Mouse (Mus musculus): Measurements from ENCODE around the gene Pnma1. TPM values are rescaled to one million over a fixed set of nuclear protein-coding genes. Genes with fewer than 3 reads are reported as not detected.

Gene Pnma1
- polyA plus RNA-seq, 1 experiment from 2014 or later: 0.68 TPM

DNA sequence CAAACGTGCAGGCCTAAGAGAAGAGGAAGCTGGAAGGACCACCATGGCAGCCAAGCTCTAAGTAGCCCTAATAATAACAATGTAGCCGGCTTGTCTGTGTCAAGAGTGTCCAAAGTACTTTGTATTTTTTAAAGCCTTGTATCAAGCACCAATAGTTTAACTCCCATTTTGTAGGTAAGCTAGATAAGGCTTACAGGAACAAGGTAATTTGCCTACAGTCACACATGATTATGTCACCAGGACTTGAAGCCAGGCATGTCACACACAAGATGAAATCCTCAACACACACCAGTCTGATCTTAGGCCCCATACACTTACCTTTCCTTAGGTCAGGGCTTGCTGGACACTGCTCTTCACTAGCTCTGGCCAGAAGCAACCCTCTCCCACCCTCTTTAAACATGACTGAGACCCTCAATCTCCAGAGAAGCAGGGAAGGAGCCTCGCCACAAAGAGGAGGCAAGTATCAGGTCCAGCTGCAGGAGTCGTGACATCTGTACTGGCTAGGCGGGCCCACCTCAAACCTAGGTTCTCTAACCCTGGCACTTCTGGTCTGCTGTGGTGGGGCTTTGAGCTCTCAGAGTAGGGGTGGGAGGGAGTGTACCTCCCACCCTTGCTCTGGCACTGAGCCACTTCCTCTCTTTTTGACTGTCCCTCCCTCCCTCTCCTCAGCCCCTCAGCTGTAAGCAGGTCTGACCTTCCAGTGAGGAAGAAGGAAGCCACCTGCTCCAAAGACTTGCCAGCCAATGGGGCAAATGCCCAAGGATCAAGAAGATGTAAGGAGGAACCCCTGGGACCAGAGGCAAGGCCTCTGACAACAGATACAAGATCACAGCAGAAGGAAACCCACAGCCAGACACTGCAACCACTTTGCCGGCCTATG is 28.8 kb upstream of the Pnma1 start:
- Histone ChIP-seq H3K9ac (ENCODE audit: low read length) (peak overlapping the region; percentile 42; the same call in 1 of the 2 replicates), H3K36me3 (ENCODE audit: control insufficient read depth, insufficient read depth, low read length) (peaks cover 19% of the 10 kb centered on the region), H3K4me1 (ENCODE audit: control insufficient read depth in 2 of 2, insufficient read depth in 2 of 2, low read length in 2 of 2) (peaks cover 66 to 81% of the 10 kb centered on the region in 2 experiments), H3K9me3 (ENCODE audit: control insufficient read depth, low read length) (no peaks in the 10 kb centered on the region), H3K27ac (replicated peaks in 1 of 2; ENCODE audit: control insufficient read depth in 1 of 2, insufficient read depth in 1 of 2, low read depth in 2 of 2, low read length in 2 of 2) (peak overlapping the region; percentile 95), H3K4me2 (ENCODE audit: low read length) (peak overlapping the region; percentile 77), H3K27me3 (ENCODE audit: control insufficient read depth, insufficient read depth, low read length) (no peaks in the 10 kb centered on the region), H3K4me3 (ENCODE audit: control insufficient read depth in 1 of 2, insufficient read depth in 1 of 2, low read depth in 1 of 2, low read length in 2 of 2) (no peak overlapping the region)
- 44% methylated on average over 6 of the region's 6 CpGs for WGBS
- ATAC-seq (ENCODE audit: insufficient number of reproducible peaks, insufficient read depth, low FRiP score, low read depth): no peak

DNA sequence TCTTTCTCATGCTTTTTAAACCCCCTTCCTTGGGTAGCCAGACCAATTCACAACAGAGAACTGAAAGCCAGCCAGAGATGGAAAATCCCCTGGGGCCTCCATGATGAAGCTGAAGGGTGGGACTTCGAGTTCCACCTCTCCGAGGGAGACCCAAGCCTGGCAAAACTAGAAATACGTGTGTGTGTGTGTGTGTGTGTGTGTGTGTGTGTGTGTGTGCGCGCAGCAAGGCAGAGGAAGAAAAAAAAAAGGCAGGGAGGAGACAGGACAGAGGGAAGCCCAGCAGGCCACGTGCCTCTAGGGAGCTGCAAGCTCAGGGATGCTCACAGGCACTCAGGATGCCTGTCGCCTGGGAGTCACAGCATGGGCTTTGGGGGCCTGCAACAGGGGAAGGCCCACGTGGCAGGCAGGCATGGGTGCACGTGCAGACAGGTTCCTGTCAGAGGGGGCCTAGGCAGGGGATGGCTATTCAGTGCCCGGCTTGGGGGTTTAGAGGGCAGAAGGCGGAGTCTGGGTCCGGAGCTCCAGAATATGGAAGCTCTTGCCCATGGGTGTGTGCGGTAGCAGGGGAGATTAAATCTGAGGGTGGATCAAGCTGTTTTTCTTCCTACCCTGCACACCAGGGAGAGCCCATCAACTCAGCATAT is 28.0 kb upstream of the Pnma1 start:
- ATAC-seq (ENCODE audit: insufficient number of reproducible peaks, insufficient read depth, low FRiP score, low read depth): peak; percentile 44; the same call in 1 of the 2 replicates
- 11% methylated on average over 11 of the region's 13 CpGs for WGBS
- H3K4me1 ChIP-seq (ENCODE audit: control insufficient read depth in 2 of 2, insufficient read depth in 2 of 2, low read length in 2 of 2): peaks cover 58 to 72% of the 10 kb centered on the region in 2 experiments
- H3K36me3 ChIP-seq (ENCODE audit: control insufficient read depth, insufficient read depth, low read length): peaks cover 27% of the 10 kb centered on the region
- no peaks in the 10 kb centered on the region for H3K9me3 ChIP-seq (ENCODE audit: control insufficient read depth, low read length)
- peak overlapping the region; percentile 95 for H3K27ac ChIP-seq (replicated peaks in 1 of 2; ENCODE audit: control insufficient read depth in 1 of 2, insufficient read depth in 1 of 2, low read depth in 2 of 2, low read length in 2 of 2)
- no peaks in the 10 kb centered on the region for H3K27me3 ChIP-seq (ENCODE audit: control insufficient read depth, insufficient read depth, low read length)
- peak overlapping the region; percentile 77 for H3K4me2 ChIP-seq (ENCODE audit: low read length)
- peak overlapping the region; percentile 75 for H3K9ac ChIP-seq (ENCODE audit: low read length)
- peak overlapping the region; percentile 29 to 52 for H3K4me3 ChIP-seq (ENCODE audit: control insufficient read depth in 1 of 2, insufficient read depth in 1 of 2, low read depth in 1 of 2, low read length in 2 of 2)

DNA sequence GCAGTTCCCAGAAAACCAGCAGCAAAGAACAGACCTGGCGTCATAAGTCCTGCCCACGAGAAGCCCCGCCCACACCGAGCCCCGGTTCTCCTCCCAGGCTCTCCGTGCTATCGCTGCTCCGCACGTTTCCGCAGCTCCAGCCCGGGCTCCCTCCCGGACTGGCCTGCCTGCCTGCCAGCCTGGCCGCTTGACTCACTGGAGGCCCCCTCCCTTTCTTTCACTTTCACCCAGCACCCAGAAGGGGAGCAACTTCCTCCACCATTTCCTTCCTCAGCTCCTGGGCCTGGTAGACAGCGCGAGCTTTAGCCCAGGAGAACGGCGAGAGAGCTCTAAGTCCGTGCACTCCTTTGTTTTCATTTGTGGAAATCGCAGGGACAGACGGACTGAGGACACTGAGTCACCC is 27.4 kb upstream of the Pnma1 start:
- WGBS: 2% methylated on average over 20 of the region's 20 CpGs
- Histone ChIP-seq H3K9me3 (ENCODE audit: control insufficient read depth, low read length) (no peaks in the 10 kb centered on the region), H3K36me3 (ENCODE audit: control insufficient read depth, insufficient read depth, low read length) (peaks cover 31% of the 10 kb centered on the region), H3K4me1 (ENCODE audit: control insufficient read depth in 2 of 2, insufficient read depth in 2 of 2, low read length in 2 of 2) (peaks cover 52 to 66% of the 10 kb centered on the region in 2 experiments), H3K4me2 (ENCODE audit: low read length) (peak overlapping the region; percentile 77), H3K27ac (replicated peaks in 1 of 2; ENCODE audit: control insufficient read depth in 1 of 2, insufficient read depth in 1 of 2, low read depth in 2 of 2, low read length in 2 of 2) (peak overlapping the region; percentile 95), H3K9ac (ENCODE audit: low read length) (peak overlapping the region; percentile 75), H3K4me3 (ENCODE audit: control insufficient read depth in 1 of 2, insufficient read depth in 1 of 2, low read depth in 1 of 2, low read length in 2 of 2) (peak overlapping the region; percentile 29 to 52), H3K27me3 (ENCODE audit: control insufficient read depth, insufficient read depth, low read length) (no peaks in the 10 kb centered on the region)
- peak; percentile 72 for ATAC-seq (ENCODE audit: insufficient number of reproducible peaks, insufficient read depth, low FRiP score, low read depth)

DNA sequence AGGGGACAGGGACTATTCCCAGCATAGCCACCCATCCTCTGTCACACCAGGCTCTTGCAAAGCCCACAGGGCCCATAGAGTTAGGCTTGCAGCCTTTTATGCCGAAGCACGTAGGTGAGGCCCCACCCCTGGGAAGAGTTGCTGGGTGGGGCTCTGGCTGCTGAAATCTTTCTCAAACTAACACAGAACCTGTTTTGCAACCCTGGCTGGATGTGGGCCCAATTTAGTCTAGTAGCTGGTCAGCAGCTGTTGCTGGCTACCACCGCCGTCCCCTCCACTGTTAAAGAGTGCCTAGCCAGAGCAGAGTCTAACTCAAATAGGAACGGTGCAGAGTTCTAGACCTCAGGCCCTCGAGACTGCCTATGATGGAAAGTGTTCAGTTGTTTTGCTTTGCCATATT is 26.6 kb upstream of the Pnma1 start:
- peak overlapping the region; percentile 77 for H3K4me2 ChIP-seq (ENCODE audit: low read length)
- no peaks in the 10 kb centered on the region for H3K27me3 ChIP-seq (ENCODE audit: control insufficient read depth, insufficient read depth, low read length)
- 81% methylated on average over 6 of the region's 6 CpGs for WGBS
- ATAC-seq (ENCODE audit: insufficient number of reproducible peaks, insufficient read depth, low FRiP score, low read depth): no peak
- H3K9me3 ChIP-seq (ENCODE audit: control insufficient read depth, low read length): no peaks in the 10 kb centered on the region
- H3K4me3 ChIP-seq (ENCODE audit: control insufficient read depth in 1 of 2, insufficient read depth in 1 of 2, low read depth in 1 of 2, low read length in 2 of 2): no peak overlapping the region
- H3K4me1 ChIP-seq (ENCODE audit: control insufficient read depth in 2 of 2, insufficient read depth in 2 of 2, low read length in 2 of 2): peaks cover 44 to 58% of the 10 kb centered on the region in 2 experiments
- H3K9ac ChIP-seq (ENCODE audit: low read length): no peak overlapping the region
- H3K36me3 ChIP-seq (ENCODE audit: control insufficient read depth, insufficient read depth, low read length): peaks cover 31% of the 10 kb centered on the region
- H3K27ac ChIP-seq (replicated peaks in 1 of 2; ENCODE audit: control insufficient read depth in 1 of 2, insufficient read depth in 1 of 2, low read depth in 2 of 2, low read length in 2 of 2): peak overlapping the region; percentile 17 to 95; a peak in 3 of 4 replicates

DNA sequence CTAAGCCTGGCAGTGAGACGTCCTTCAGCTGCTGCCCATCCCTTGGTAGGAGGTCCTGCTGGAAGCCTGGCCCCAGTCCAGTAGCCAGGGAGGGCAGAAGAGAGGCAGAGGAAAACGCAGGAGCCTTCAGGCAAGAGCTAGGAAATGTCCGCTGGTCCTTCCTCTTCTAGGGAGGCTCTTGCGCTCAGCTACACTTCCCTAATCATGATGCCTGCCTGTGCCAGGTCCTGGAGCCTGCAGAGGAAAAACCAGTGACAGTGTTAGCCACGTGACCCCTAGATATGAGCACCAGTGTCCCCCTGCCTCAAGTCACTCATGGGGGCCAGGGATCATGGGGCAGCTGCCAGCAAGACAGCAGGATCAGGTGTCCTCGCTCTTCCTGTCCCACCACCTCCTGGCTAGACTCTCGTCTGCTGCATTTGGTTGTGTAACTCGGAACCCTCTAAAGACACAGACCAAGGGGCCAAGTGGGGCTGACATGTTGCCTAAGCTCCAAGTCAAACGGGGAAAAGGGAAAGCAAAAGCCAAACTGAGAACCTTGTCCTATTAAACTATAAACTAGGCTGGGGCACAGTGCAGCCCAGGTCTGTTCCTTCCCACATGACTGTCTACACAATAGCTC is 26.0 kb upstream of the Pnma1 start:
- H3K27me3 ChIP-seq (ENCODE audit: control insufficient read depth, insufficient read depth, low read length): no peaks in the 10 kb centered on the region
- no peak for ATAC-seq (ENCODE audit: insufficient number of reproducible peaks, insufficient read depth, low FRiP score, low read depth)
- no peak overlapping the region for H3K9ac ChIP-seq (ENCODE audit: low read length)
- WGBS: 55% methylated on average over 9 of the region's 9 CpGs
- no peaks in the 10 kb centered on the region for H3K9me3 ChIP-seq (ENCODE audit: control insufficient read depth, low read length)
- H3K4me2 ChIP-seq (ENCODE audit: low read length): no peak overlapping the region
- no peak overlapping the region for H3K4me3 ChIP-seq (ENCODE audit: control insufficient read depth in 1 of 2, insufficient read depth in 1 of 2, low read depth in 1 of 2, low read length in 2 of 2)
- peaks cover 31% of the 10 kb centered on the region for H3K36me3 ChIP-seq (ENCODE audit: control insufficient read depth, insufficient read depth, low read length)
- no peak overlapping the region; a peak in 1 of 4 replicates for H3K27ac ChIP-seq (replicated peaks in 1 of 2; ENCODE audit: control insufficient read depth in 1 of 2, insufficient read depth in 1 of 2, low read depth in 2 of 2, low read length in 2 of 2)
- peaks cover 41 to 54% of the 10 kb centered on the region in 2 experiments for H3K4me1 ChIP-seq (ENCODE audit: control insufficient read depth in 2 of 2, insufficient read depth in 2 of 2, low read length in 2 of 2)

DNA sequence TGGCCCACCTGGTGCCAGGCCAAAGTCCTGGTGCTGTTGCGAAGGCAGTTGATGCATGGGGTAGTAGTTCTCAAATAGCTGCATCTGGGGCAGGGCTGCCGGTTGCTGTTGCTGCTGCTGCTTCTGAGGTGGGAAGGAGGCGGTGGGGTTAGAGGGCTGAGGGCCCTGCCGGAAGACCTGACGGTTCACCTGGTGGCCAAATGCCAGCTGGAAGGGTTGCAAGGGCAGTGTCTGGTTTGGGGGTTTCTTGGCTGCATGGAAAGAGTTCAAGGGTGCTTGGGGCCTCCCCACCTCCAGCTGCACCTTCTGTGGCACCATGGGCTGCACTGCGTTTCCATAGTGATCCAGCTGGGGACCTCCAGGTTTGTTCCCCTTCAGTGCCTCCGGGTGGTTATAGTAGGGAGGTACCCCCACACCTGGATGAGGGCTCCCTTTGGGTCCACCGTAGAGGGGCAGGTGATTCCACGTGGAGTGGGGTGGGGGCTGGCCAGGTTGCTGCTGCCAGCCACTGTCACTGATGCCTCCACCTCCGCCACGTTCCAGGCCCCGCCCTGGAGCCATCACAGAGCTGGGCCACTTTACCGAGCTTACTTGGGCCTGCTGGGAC is 25.1 kb upstream of the Pnma1 start:
- Histone ChIP-seq H3K4me3 (ENCODE audit: control insufficient read depth in 1 of 2, insufficient read depth in 1 of 2, low read depth in 1 of 2, low read length in 2 of 2) (no peak overlapping the region), H3K4me1 (ENCODE audit: control insufficient read depth in 2 of 2, insufficient read depth in 2 of 2, low read length in 2 of 2) (peaks cover 33 to 45% of the 10 kb centered on the region in 2 experiments), H3K9me3 (ENCODE audit: control insufficient read depth, low read length) (no peaks in the 10 kb centered on the region), H3K36me3 (ENCODE audit: control insufficient read depth, insufficient read depth, low read length) (peaks cover 31% of the 10 kb centered on the region), H3K27ac (replicated peaks in 1 of 2; ENCODE audit: control insufficient read depth in 1 of 2, insufficient read depth in 1 of 2, low read depth in 2 of 2, low read length in 2 of 2) (no peak overlapping the region), H3K4me2 (ENCODE audit: low read length) (no peak overlapping the region), H3K9ac (ENCODE audit: low read length) (no peak overlapping the region), H3K27me3 (ENCODE audit: control insufficient read depth, insufficient read depth, low read length) (no peaks in the 10 kb centered on the region)
- WGBS: 94% methylated on average over 13 of the region's 13 CpGs
- no peak for ATAC-seq (ENCODE audit: insufficient number of reproducible peaks, insufficient read depth, low FRiP score, low read depth)

DNA sequence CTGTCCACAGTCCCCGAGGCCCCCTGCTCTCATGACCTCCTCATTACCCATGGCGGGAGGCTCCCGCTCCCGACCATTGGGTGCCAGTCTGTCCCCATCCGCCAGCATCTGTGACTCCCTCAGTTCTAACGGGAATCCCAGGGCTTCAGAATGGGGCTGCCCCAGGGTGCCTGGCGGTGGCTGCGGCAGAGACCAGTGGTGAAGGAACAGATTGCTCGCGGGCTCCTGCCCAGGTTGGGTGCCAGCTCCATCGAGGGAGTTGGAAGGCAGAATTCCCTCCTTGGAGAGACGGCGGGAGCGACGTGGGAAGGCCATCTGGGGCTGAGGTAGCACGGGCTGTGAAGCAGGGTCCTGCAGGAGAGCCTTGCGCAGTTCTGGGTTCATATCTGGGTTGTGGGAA is 24.6 kb upstream of the Pnma1 start:
- Histone ChIP-seq H3K4me3 (ENCODE audit: control insufficient read depth in 1 of 2, insufficient read depth in 1 of 2, low read depth in 1 of 2, low read length in 2 of 2) (no peak overlapping the region), H3K4me2 (ENCODE audit: low read length) (no peak overlapping the region), H3K9me3 (ENCODE audit: control insufficient read depth, low read length) (no peaks in the 10 kb centered on the region), H3K27ac (replicated peaks in 1 of 2; ENCODE audit: control insufficient read depth in 1 of 2, insufficient read depth in 1 of 2, low read depth in 2 of 2, low read length in 2 of 2) (no peak overlapping the region), H3K4me1 (ENCODE audit: control insufficient read depth in 2 of 2, insufficient read depth in 2 of 2, low read length in 2 of 2) (peaks cover 29 to 39% of the 10 kb centered on the region in 2 experiments), H3K36me3 (ENCODE audit: control insufficient read depth, insufficient read depth, low read length) (peaks cover 31% of the 10 kb centered on the region), H3K9ac (ENCODE audit: low read length) (no peak overlapping the region), H3K27me3 (ENCODE audit: control insufficient read depth, insufficient read depth, low read length) (no peaks in the 10 kb centered on the region)
- ATAC-seq (ENCODE audit: insufficient number of reproducible peaks, insufficient read depth, low FRiP score, low read depth): no peak
- 92% methylated on average over 17 of the region's 17 CpGs for WGBS
